Mouse (Mus musculus) hindbrain, embryonic 16.5 days (tissue): ENCODE measurements at regions not wholly inside any gene's neighbourhood (a gene's known extent, or its start where the extent isn't known, plus 50 kb on each side); places are given as distances from the start of the nearest gene placed in this dataset.

Source experiments
- ATAC-seq: fragments of 200-750 bp; cut with Nextera tagmentation; 2 replicates; pipeline ENCODE4 v1.8.0; 2017; ENCODE audit warnings: moderate TSS enrichment, moderate library complexity
- H3K27ac ChIP-seq: fragments of 300-500 bp; sonication (generic); 2 replicates; pipeline ENCODE4 v1.5.1; 2014; ENCODE audit warnings: low read depth, mild to moderate bottlenecking, control low read depth, low read length, moderate library complexity
- H3K27me3 ChIP-seq: fragments of 300-500 bp; sonication (generic); replicated peaks from 2 replicates; pipeline ENCODE4 v1.6.1; 2014; ENCODE audit warnings: low read length; ENCODE audit not compliant: control insufficient read depth, insufficient read depth
- H3K36me3 ChIP-seq: fragments of 300-500 bp; sonication (generic); 2 replicates; pipeline ENCODE4 v1.6.1; 2014; ENCODE audit warnings: mild to moderate bottlenecking, low read length, moderate library complexity, mixed read lengths; ENCODE audit not compliant: control insufficient read depth, insufficient read depth
- H3K4me1 ChIP-seq: fragments of 300-500 bp; sonication (generic); 2 replicates; pipeline ENCODE4 v1.6.1; 2014; ENCODE audit warnings: low read depth, low read length; ENCODE audit not compliant: control insufficient read depth, insufficient read depth
- H3K4me2 ChIP-seq: fragments of 300-500 bp; sonication (generic); 2 replicates; pipeline ENCODE4 v1.6.1; 2014; ENCODE audit warnings: mild to moderate bottlenecking, low read length, control low read depth, moderate library complexity
- H3K4me3 ChIP-seq: fragments of 300-500 bp; sonication (generic); 2 replicates; pipeline ENCODE4 v1.5.1; 2014; ENCODE audit warnings: mild to moderate bottlenecking, low read length, control low read depth, moderate library complexity
- H3K9ac ChIP-seq: fragments of 300-500 bp; sonication (generic); 2 replicates; pipeline ENCODE4 v1.6.1; 2014; ENCODE audit warnings: low read depth, mild to moderate bottlenecking, control low read depth, low read length, moderate library complexity
- H3K9me3 ChIP-seq: fragments of 300-500 bp; sonication (generic); 2 replicates; pipeline ENCODE4 v1.6.1; 2014; ENCODE audit warnings: mild to moderate bottlenecking, low read length, moderate library complexity; ENCODE audit not compliant: control insufficient read depth
- WGBS: fragments of 180-500 bp; shearing (Covaris S2); extraction: QIAGEN DNeasy Blood & Tissue Kit; methylation state at CpG from one replicate; pipeline ENCODE4 v1.1.7; 2014; 5-methylcytosine and 5-hydroxymethylcytosine counted together

DNA sequence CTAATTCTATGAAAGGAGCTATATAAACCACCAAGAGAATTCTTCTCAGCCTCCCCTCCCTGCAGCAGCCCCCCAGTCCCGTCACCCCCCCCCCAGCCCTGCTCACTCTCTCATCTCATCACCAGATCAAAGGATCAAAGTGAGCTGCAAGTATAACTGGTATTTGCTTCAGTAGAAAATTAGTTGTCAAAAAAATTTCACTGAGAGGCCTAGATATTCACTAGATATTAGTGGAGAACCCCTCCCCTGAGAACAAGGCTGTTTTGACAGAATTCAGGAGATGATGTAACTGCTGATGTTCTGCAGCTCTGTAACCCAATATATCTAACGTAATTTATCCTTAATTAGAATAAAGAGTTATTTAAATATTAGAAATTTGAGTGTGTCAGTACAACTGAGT, 124.2 kb upstream of the Slitrk2 start:
- no peak overlapping the region for H3K4me3 ChIP-seq
- no peaks in the 10 kb centered on the region for H3K36me3 ChIP-seq
- H3K4me2 ChIP-seq, result no peak overlapping the region
- no peaks in the 10 kb centered on the region for H3K27me3 ChIP-seq
- WGBS, result 86% methylated on average over 1 of the region's 2 CpGs
- no peaks in the 10 kb centered on the region for H3K9me3 ChIP-seq
- no peaks in the 10 kb centered on the region for H3K4me1 ChIP-seq
- ATAC-seq, result no peak
- no peak overlapping the region for H3K9ac ChIP-seq
- no peak overlapping the region for H3K27ac ChIP-seq

DNA sequence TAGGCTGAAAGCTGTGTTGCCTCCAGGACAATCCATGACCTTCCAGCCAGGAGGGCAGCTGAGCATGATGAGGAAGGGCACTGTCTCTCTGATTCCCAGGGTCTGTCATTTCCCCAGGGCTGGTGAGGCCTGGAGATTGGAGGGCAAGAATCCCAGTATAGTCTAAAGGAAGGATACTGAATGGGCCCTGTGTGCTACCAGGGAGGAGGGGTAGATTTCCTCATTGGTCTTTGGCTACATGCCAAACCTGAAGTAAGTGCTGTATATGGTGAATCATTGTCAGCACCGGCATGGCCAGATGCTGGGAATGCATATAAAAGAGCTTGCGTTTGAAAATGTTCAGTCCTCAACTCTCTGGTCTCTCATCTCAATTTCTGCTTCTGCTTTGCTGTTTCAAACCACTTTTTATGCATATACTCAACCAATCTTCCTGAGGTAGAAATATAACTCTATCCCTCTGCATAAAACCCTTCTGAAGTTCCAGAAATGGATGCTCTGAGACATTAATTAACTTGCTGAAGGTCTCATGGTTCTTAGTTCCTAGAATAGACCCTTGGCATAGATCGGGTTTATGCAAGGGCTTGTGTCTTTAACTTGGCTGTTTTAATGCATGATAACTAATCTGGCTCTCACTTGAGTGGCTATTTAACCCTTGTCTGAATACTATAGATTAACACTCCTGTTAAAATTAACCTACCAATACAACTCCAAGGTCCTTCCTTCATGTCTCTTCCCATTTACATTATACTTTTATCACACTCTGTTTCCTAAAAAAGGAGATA, 122.1 kb upstream of the Slitrk2 start:
- Histone ChIP-seq H3K4me2 (no peak overlapping the region), H3K9me3 (no peaks in the 10 kb centered on the region), H3K36me3 (no peaks in the 10 kb centered on the region), H3K27me3 (no peaks in the 10 kb centered on the region), H3K4me1 (no peaks in the 10 kb centered on the region), H3K4me3 (no peak overlapping the region), H3K27ac (no peak overlapping the region), H3K9ac (no peak overlapping the region)
- peak; percentile 75; the same call in 1 of the 2 replicates for ATAC-seq
- WGBS, result 47% methylated on average over 3 of the region's 3 CpGs

DNA sequence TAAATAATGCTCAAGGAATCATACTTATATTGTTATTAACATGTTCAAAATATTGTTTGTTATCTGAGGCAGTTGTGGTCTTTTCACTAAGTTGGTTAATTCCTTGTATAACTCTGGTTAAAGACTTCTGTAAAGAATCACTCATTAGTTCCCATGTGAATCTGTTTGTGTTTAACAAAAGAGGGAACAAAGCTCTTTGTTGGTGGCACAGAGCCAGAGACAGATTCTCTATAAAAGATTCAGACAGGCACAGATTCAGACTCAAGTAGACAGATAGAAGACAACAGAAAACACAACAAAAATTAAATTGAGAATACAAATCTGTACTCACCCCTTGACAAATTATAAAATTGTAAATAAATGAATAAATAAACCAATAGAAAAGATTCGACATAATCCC, 120.2 kb upstream of the Slitrk2 start:
- Histone ChIP-seq H3K4me2 (no peak overlapping the region), H3K9ac (no peak overlapping the region), H3K27me3 (no peaks in the 10 kb centered on the region), H3K4me1 (no peaks in the 10 kb centered on the region), H3K36me3 (no peaks in the 10 kb centered on the region), H3K4me3 (no peak overlapping the region), H3K9me3 (no peaks in the 10 kb centered on the region), H3K27ac (no peak overlapping the region)
- WGBS, result 84% methylated on average over 1 of the region's 1 CpGs
- no peak for ATAC-seq

DNA sequence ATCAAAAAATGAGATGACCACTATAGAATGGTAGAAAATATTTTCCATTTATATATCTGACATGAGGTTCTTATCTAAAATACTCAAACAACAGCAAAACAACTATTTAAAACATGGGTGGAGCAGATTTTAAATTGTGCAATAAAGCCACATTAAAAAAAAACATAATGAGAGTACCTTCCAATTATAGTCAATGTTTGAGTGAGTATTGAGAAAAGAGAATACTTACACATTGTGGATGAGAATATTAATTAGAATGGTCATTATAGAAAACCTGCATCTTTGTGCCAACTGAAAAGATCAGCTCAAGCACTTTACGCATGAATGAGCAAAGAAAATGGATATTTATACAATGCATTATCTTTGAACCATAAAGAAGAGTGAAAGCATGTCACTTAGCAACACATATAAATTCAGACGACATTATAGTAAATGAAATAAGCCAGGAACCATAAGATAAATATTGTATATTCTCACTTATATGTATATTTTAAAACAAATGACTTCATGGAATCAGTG, 105.1 kb upstream of the Slitrk2 start:
- Histone ChIP-seq H3K4me1 (no peaks in the 10 kb centered on the region), H3K4me3 (no peak overlapping the region), H3K27me3 (no peaks in the 10 kb centered on the region), H3K27ac (no peak overlapping the region), H3K4me2 (no peak overlapping the region), H3K9me3 (no peaks in the 10 kb centered on the region), H3K9ac (no peak overlapping the region), H3K36me3 (no peaks in the 10 kb centered on the region)
- 40% methylated on average over 2 of the region's 2 CpGs for WGBS
- no peak for ATAC-seq

DNA sequence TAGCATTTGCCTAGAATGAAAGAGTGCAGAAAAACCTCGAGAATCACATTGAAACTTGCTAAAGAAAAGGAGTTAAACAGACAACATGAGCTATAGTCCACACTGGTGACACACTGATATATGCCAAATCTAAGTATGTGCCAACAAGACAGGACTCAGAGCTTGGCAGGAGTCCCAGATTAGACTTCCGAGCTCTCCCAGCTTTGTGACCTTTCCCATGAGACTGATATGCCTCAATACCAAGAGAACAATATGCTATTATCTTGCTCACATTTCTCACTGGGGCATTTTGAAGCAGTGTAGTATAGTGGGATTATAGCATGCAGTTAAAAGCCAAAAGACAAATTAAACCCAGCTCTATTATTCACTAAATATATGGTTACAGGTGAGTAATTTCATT, 94.6 kb upstream of the Slitrk2 start:
- Histone ChIP-seq H3K4me3 (no peak overlapping the region), H3K27me3 (no peaks in the 10 kb centered on the region), H3K36me3 (no peaks in the 10 kb centered on the region), H3K4me2 (no peak overlapping the region), H3K4me1 (no peaks in the 10 kb centered on the region), H3K27ac (no peak overlapping the region), H3K9me3 (no peaks in the 10 kb centered on the region), H3K9ac (no peak overlapping the region)
- peak; percentile 60; the same call in 1 of the 2 replicates for ATAC-seq
- 35% methylated on average over 2 of the region's 2 CpGs for WGBS
